Comparison of ENCODE assay signal across 7 mouse cellular contexts in genomic region chr10:80160455-80161371, GRCm38 (mm10). TPM values are rescaled to one million over a fixed set of nuclear protein-coding genes. Genes with fewer than 3 reads are reported as not detected.
DNase-seq lines count a peak whose midpoint lies in the region; ATAC-seq and TF ChIP-seq lines count a peak whose summit lies in the region.

No protein-coding gene starts in this region.

- 2% methylated on average over 33 of the region's 33 CpGs for WGBS in cerebellum, adult 2 months
- WGBS in forebrain, postnatal 0 days = 5% methylated on average over 32 of the region's 33 CpGs
- WGBS in hindbrain, embryonic 14.5 days = 2% methylated on average over 33 of the region's 33 CpGs
- under 1% methylated on average over 33 of the region's 33 CpGs for WGBS in liver, embryonic 11.5 days

- TF ChIP-seq CTCF in Patski (IDR thresholded peaks at IDR 0.05) = no peak
- TF ChIP-seq CTCF in cerebellum, adult 2 months (IDR thresholded peaks at IDR 0.05; ENCODE audit: borderline replicate concordance, insufficient read depth, low read depth, low read length) = no peak
- no peak for TF ChIP-seq CTCF in forebrain, postnatal 0 days (IDR thresholded peaks at IDR 0.05; ENCODE audit: low read depth)

- peak overlapping the region; percentile 80 for H3K4me2 ChIP-seq in forebrain, postnatal 0 days (ENCODE audit: low read depth)
- H3K4me2 ChIP-seq in hindbrain, embryonic 14.5 days (replicated peaks) = peak overlapping the region; percentile 74
- H3K4me2 ChIP-seq in liver, embryonic 11.5 days = peak overlapping the region; percentile 94

- H3K4me3 ChIP-seq in cerebellum, adult 2 months (replicated peaks; ENCODE audit: insufficient read depth, low read depth, low read length) = peak overlapping the region; percentile 60
- H3K4me3 ChIP-seq in forebrain, postnatal 0 days (ENCODE audit: low read depth, low read length) = peak overlapping the region; percentile 42
- H3K4me3 ChIP-seq in hindbrain, embryonic 14.5 days (replicated peaks; ENCODE audit: low read length) = peak overlapping the region; percentile 30
- H3K4me3 ChIP-seq in liver, embryonic 11.5 days (ENCODE audit: low read depth, low read length) = peak overlapping the region; percentile 54

- POLR2A ChIA-PET in Patski (lab: Charles Lee) = interaction anchor here (11.6 kb wide), 1 partner anchor 11 kb away, joined by 191 read pairs; the partner anchor contains the start of gene Midn

- H3K27ac ChIP-seq in cerebellum, adult 2 months (ENCODE audit: insufficient read depth, low read length) = peak overlapping the region; percentile 41
- peak overlapping the region; percentile 72 for H3K27ac ChIP-seq in forebrain, postnatal 0 days (ENCODE audit: low read depth, low read length)
- peak overlapping the region; percentile 92 for H3K27ac ChIP-seq in hindbrain, embryonic 14.5 days
- peak overlapping the region; percentile 93 for H3K27ac ChIP-seq in liver, embryonic 11.5 days (ENCODE audit: low read depth, low read length)

- DNase-seq in Patski (ENCODE audit: low read depth, low spot score) = peak; percentile 96
- peak; percentile 73 to 79 for DNase-seq in cerebellum, adult 2 months
- DNase-seq in forebrain, postnatal 0 days = no peak
- DNase-seq in hindbrain, embryonic 14.5 days (ENCODE audit: low spot score) = no peak
- peak; percentile 84 for DNase-seq in liver, embryonic 11.5 days (ENCODE audit: low spot score)
- DNase-seq in natural killer cell, adult 2 months (ENCODE audit: low spot score in 2 of 2) = peak; percentile 71 to 76
- peak; percentile 41 for DNase-seq in thymus, postnatal 0 days (ENCODE audit: low spot score)

- no peaks in the 10 kb centered on the region for H3K9me3 ChIP-seq in forebrain, postnatal 0 days (ENCODE audit: low read length)
- no peaks in the 10 kb centered on the region for H3K9me3 ChIP-seq in hindbrain, embryonic 14.5 days (ENCODE audit: control insufficient read depth, low read length)
- no peaks in the 10 kb centered on the region for H3K9me3 ChIP-seq in liver, embryonic 11.5 days (ENCODE audit: control insufficient read depth, low read length)

- H3K9ac ChIP-seq in forebrain, postnatal 0 days = peak overlapping the region; percentile 37
- peak overlapping the region; percentile 24; the same call in 1 of the 2 replicates for H3K9ac ChIP-seq in hindbrain, embryonic 14.5 days
- H3K9ac ChIP-seq in liver, embryonic 11.5 days (ENCODE audit: low read depth, low read length) = peak overlapping the region; percentile 70

- CTCF ChIA-PET in Patski (lab: Charles Lee) = interaction anchor here (1.0 to 1.7 kb wide), 4 partner anchors 8 to 99 kb away, joined by 3 to 6 read pairs (median 3); partner anchors contain the start of gene Cbarp

- ATAC-seq in Patski = peak; percentile 24
- no peak for ATAC-seq in forebrain, postnatal 0 days
- no peak for ATAC-seq in hindbrain, embryonic 14.5 days (ENCODE audit: low FRiP score)
- 0 out of 2 replicates have a peak, but pooled peaks have one; percentile 9 for ATAC-seq in liver, embryonic 11.5 days (replicated peaks; ENCODE audit: low FRiP score)

- peaks cover 24% of the 10 kb centered on the region for H3K4me1 ChIP-seq in cerebellum, adult 2 months (ENCODE audit: control insufficient read depth, insufficient read depth, low read length)
- peaks cover 18% of the 10 kb centered on the region for H3K4me1 ChIP-seq in forebrain, postnatal 0 days (ENCODE audit: insufficient read depth)
- peaks cover 39% of the 10 kb centered on the region for H3K4me1 ChIP-seq in hindbrain, embryonic 14.5 days (replicated peaks; ENCODE audit: control insufficient read depth, insufficient read depth, low read length)
- peaks cover 82% of the 10 kb centered on the region for H3K4me1 ChIP-seq in liver, embryonic 11.5 days (replicated peaks; ENCODE audit: control insufficient read depth, insufficient read depth, low read length)

- in situ Hi-C loops in Patski (cut with MboI; ENCODE audit: low pct_unique_long_range_greater_than_20kb) = no loop called here

- no peaks in the 10 kb centered on the region for H3K27me3 ChIP-seq in Patski
- H3K27me3 ChIP-seq in cerebellum, adult 2 months (ENCODE audit: control insufficient read depth, insufficient read depth, low read length) = no peaks in the 10 kb centered on the region
- H3K27me3 ChIP-seq in forebrain, postnatal 0 days (ENCODE audit: insufficient read depth, low read length) = no peaks in the 10 kb centered on the region
- no peaks in the 10 kb centered on the region for H3K27me3 ChIP-seq in hindbrain, embryonic 14.5 days (ENCODE audit: control insufficient read depth, insufficient read depth, low read length)
- H3K27me3 ChIP-seq in liver, embryonic 11.5 days (replicated peaks; ENCODE audit: control insufficient read depth, insufficient read depth, low read length) = no peaks in the 10 kb centered on the region

- H3K36me3 ChIP-seq in forebrain, postnatal 0 days (ENCODE audit: insufficient read depth) = peaks cover 19% of the 10 kb centered on the region
- H3K36me3 ChIP-seq in hindbrain, embryonic 14.5 days (replicated peaks; ENCODE audit: control insufficient read depth, insufficient read depth) = peaks cover 28% of the 10 kb centered on the region
- H3K36me3 ChIP-seq in liver, embryonic 11.5 days (ENCODE audit: control insufficient read depth, insufficient read depth, low read length) = peaks cover 17% of the 10 kb centered on the region

- TF ChIP-seq POLR2A in cerebellum, adult 2 months (IDR thresholded peaks at IDR 0.05; ENCODE audit: borderline replicate concordance, insufficient read depth, low read length) = no peak

RNA-seq across cellular contexts. Expression of gene Cirbp, which starts 5.1 kb away (rescaled TPM):
- polyA plus RNA-seq in Patski (2021) = 62.1 TPM
- polyA plus RNA-seq in cerebellum, adult 2 months (2012; rRNA removed) = 240 and 261 TPM in 2 replicates
- 345 and 424 TPM in 2 replicates for total RNA-seq in forebrain, postnatal 0 days (2014; rRNA removed)
- polyA plus RNA-seq in forebrain, postnatal 0 days (2015; fragmentation: Nextera tagmentation; extraction: Ambion mirVana) = 834 and 838 TPM in 2 replicates
- polyA plus RNA-seq in hindbrain, embryonic 14.5 days (2014; fragmentation: Nextera tagmentation; extraction: Ambion mirVana) = 203 and 252 TPM in 2 replicates
- 22.5 and 25.1 TPM in 2 replicates for polyA plus RNA-seq in liver, embryonic 11.5 days (2014; fragmentation: Nextera tagmentation; extraction: Ambion mirVana)
- 226 and 376 TPM in 2 replicates for polyA plus RNA-seq in thymus, postnatal 0 days (2015; fragmentation: Nextera tagmentation; extraction: Ambion mirVana)

RNA-seq across cellular contexts. Expression of gene 1600002K03Rik, which starts 12.0 kb away (rescaled TPM):
- polyA plus RNA-seq in Patski (2021) = 7.9 TPM
- polyA plus RNA-seq in cerebellum, adult 2 months (2012; rRNA removed) = 16.4 and 18.0 TPM in 2 replicates
- 4.2 and 5.0 TPM in 2 replicates for total RNA-seq in forebrain, postnatal 0 days (2014; rRNA removed)
- 5.0 and 6.0 TPM in 2 replicates for polyA plus RNA-seq in forebrain, postnatal 0 days (2015; fragmentation: Nextera tagmentation; extraction: Ambion mirVana)
- polyA plus RNA-seq in hindbrain, embryonic 14.5 days (2014; fragmentation: Nextera tagmentation; extraction: Ambion mirVana) = 7.0 and 7.7 TPM in 2 replicates
- 21.8 and 27.4 TPM in 2 replicates for polyA plus RNA-seq in liver, embryonic 11.5 days (2014; fragmentation: Nextera tagmentation; extraction: Ambion mirVana)
- 15.3 and 15.4 TPM in 2 replicates for polyA plus RNA-seq in thymus, postnatal 0 days (2015; fragmentation: Nextera tagmentation; extraction: Ambion mirVana)

RNA-seq across cellular contexts. Expression of gene Midn, which starts 12.6 kb away (rescaled TPM):
- polyA plus RNA-seq in Patski (2021) = 116 TPM
- 26.1 and 26.5 TPM in 2 replicates for polyA plus RNA-seq in cerebellum, adult 2 months (2012; rRNA removed)
- 91.5 and 120 TPM in 2 replicates for total RNA-seq in forebrain, postnatal 0 days (2014; rRNA removed)
- polyA plus RNA-seq in forebrain, postnatal 0 days (2015; fragmentation: Nextera tagmentation; extraction: Ambion mirVana) = 19.3 and 21.3 TPM in 2 replicates
- 44.1 and 54.4 TPM in 2 replicates for polyA plus RNA-seq in hindbrain, embryonic 14.5 days (2014; fragmentation: Nextera tagmentation; extraction: Ambion mirVana)
- 19.2 and 20.1 TPM in 2 replicates for polyA plus RNA-seq in liver, embryonic 11.5 days (2014; fragmentation: Nextera tagmentation; extraction: Ambion mirVana)
- 13.1 and 18.8 TPM in 2 replicates for polyA plus RNA-seq in thymus, postnatal 0 days (2015; fragmentation: Nextera tagmentation; extraction: Ambion mirVana)

RNA-seq across cellular contexts. Expression of gene Efna2, which starts 18.6 kb away (rescaled TPM):
- polyA plus RNA-seq in Patski (2021) = 1.1 TPM
- polyA plus RNA-seq in cerebellum, adult 2 months (2012; rRNA removed) = 10.2 and 10.7 TPM in 2 replicates
- total RNA-seq in forebrain, postnatal 0 days (2014; rRNA removed) = 29.0 and 30.9 TPM in 2 replicates
- polyA plus RNA-seq in forebrain, postnatal 0 days (2015; fragmentation: Nextera tagmentation; extraction: Ambion mirVana) = 30.6 and 31.3 TPM in 2 replicates
- polyA plus RNA-seq in hindbrain, embryonic 14.5 days (2014; fragmentation: Nextera tagmentation; extraction: Ambion mirVana) = 25.9 and 26.2 TPM in 2 replicates
- 9.4 and 10.7 TPM in 2 replicates for polyA plus RNA-seq in liver, embryonic 11.5 days (2014; fragmentation: Nextera tagmentation; extraction: Ambion mirVana)
- 1.2 and 1.6 TPM in 2 replicates for polyA plus RNA-seq in thymus, postnatal 0 days (2015; fragmentation: Nextera tagmentation; extraction: Ambion mirVana)

RNA-seq across cellular contexts. Expression of gene Cbarp, which starts 20.1 kb away (rescaled TPM):
- polyA plus RNA-seq in Patski (2021) = 30.0 TPM
- 147 and 151 TPM in 2 replicates for polyA plus RNA-seq in cerebellum, adult 2 months (2012; rRNA removed)
- total RNA-seq in forebrain, postnatal 0 days (2014; rRNA removed) = 114 and 151 TPM in 2 replicates
- 57.5 and 68.2 TPM in 2 replicates for polyA plus RNA-seq in forebrain, postnatal 0 days (2015; fragmentation: Nextera tagmentation; extraction: Ambion mirVana)
- 93.4 and 96.4 TPM in 2 replicates for polyA plus RNA-seq in hindbrain, embryonic 14.5 days (2014; fragmentation: Nextera tagmentation; extraction: Ambion mirVana)
- 2.8 and 3.1 TPM in 2 replicates for polyA plus RNA-seq in liver, embryonic 11.5 days (2014; fragmentation: Nextera tagmentation; extraction: Ambion mirVana)
- polyA plus RNA-seq in thymus, postnatal 0 days (2015; fragmentation: Nextera tagmentation; extraction: Ambion mirVana) = 3.5 and 4.3 TPM in 2 replicates

Comparison
In these comparisons a context has a peak if more than half of its experiments do, and no peak if none do; other contexts are left out.
1. ATAC-seq: peak in Patski (single experiment) and liver, embryonic 11.5 days (single experiment); none in forebrain, postnatal 0 days (single experiment) and hindbrain, embryonic 14.5 days (single experiment).
2. DNase-seq: peak in Patski (single experiment), cerebellum, adult 2 months (2 of 2), liver, embryonic 11.5 days (single experiment), natural killer cell, adult 2 months (2 of 2) and thymus, postnatal 0 days (single experiment); none in forebrain, postnatal 0 days (single experiment) and hindbrain, embryonic 14.5 days (single experiment).
3. H3K27ac ChIP-seq: peak in every context shown above with its lines; median percentile 93 in liver, embryonic 11.5 days; 92 in hindbrain, embryonic 14.5 days; 72 in forebrain, postnatal 0 days; 41 in cerebellum, adult 2 months.
4. Peak in every context shown above with its lines, with median percentiles within 50 percentile points of each other: H3K4me3 ChIP-seq, H3K4me2 ChIP-seq and H3K9ac ChIP-seq.